In genomic region chr7:34230116-34230515, GRCm38 (mm10) we compare ENCODE assay signal across 8 mouse cellular contexts. TPM values are rescaled to one million over a fixed set of nuclear protein-coding genes. Genes with fewer than 3 reads are reported as not detected.
DNase-seq lines count a peak whose midpoint lies in the region; ATAC-seq and TF ChIP-seq lines count a peak whose summit lies in the region.

Gene Gpi1 (minus strand): TSS chr7:34230336.

- TF ChIP-seq CTCF in stomach, postnatal 0 days (IDR thresholded peaks at IDR 0.05; ENCODE audit: low read depth) = peak; percentile 67

- ATAC-seq in forebrain, embryonic 12.5 days (ENCODE audit: low FRiP score) = peak; percentile 65
- ATAC-seq in heart, embryonic 16.5 days (replicated peaks; ENCODE audit: extremely low read depth, insufficient read depth, low FRiP score) = peak; percentile 75
- ATAC-seq in liver, embryonic 16.5 days (ENCODE audit: low read depth) = peak; percentile 70
- peak; percentile 39 for ATAC-seq in neural tube, embryonic 12.5 days (ENCODE audit: low FRiP score, low read depth)
- peak; percentile 75 for ATAC-seq in stomach, postnatal 0 days (ENCODE audit: low FRiP score, low TSS enrichment)

- H3K36me3 ChIP-seq in ES-E14 (ENCODE audit: control insufficient read depth, insufficient read depth, low read length, poor library complexity, severe bottlenecking) = peaks cover 34% of the 10 kb centered on the region
- H3K36me3 ChIP-seq in forebrain, embryonic 12.5 days (replicated peaks) = peaks cover 31% of the 10 kb centered on the region
- H3K36me3 ChIP-seq in heart, embryonic 16.5 days (ENCODE audit: control insufficient read depth, insufficient read depth) = peaks cover 32% of the 10 kb centered on the region
- H3K36me3 ChIP-seq in liver, embryonic 16.5 days (ENCODE audit: control insufficient read depth, insufficient read depth) = peaks cover 14% of the 10 kb centered on the region
- peaks cover 20% of the 10 kb centered on the region for H3K36me3 ChIP-seq in neural tube, embryonic 12.5 days
- peaks cover 10% of the 10 kb centered on the region for H3K36me3 ChIP-seq in stomach, postnatal 0 days (ENCODE audit: control insufficient read depth, insufficient read depth, low read length)

- peak within 1 kb of the TSS; percentile 81 for H3K4me2 ChIP-seq in forebrain, embryonic 12.5 days
- peak within 1 kb of the TSS; percentile 87 for H3K4me2 ChIP-seq in heart, embryonic 16.5 days (ENCODE audit: low read depth, low read length)
- H3K4me2 ChIP-seq in liver, embryonic 16.5 days (ENCODE audit: low read depth, low read length) = peak within 1 kb of the TSS; percentile 98
- peak within 1 kb of the TSS; percentile 81 for H3K4me2 ChIP-seq in neural tube, embryonic 12.5 days (replicated peaks)
- peak within 1 kb of the TSS; percentile 80 for H3K4me2 ChIP-seq in stomach, postnatal 0 days (replicated peaks; ENCODE audit: low read depth)

- peak within 1 kb of the TSS; percentile 89 to 91 for H3K4me3 ChIP-seq in ES-E14 (ENCODE audit: insufficient read depth in 1 of 2, low read depth in 1 of 2, low read length in 2 of 2, poor library complexity in 1 of 2, severe bottlenecking in 1 of 2)
- H3K4me3 ChIP-seq in forebrain, embryonic 12.5 days (replicated peaks) = peak within 1 kb of the TSS; percentile 73
- H3K4me3 ChIP-seq in heart, embryonic 16.5 days (ENCODE audit: low read length) = peak within 1 kb of the TSS; percentile 96
- peak within 1 kb of the TSS; percentile 79 for H3K4me3 ChIP-seq in liver, embryonic 16.5 days (ENCODE audit: low read depth, low read length)
- peak within 1 kb of the TSS; percentile 68 for H3K4me3 ChIP-seq in neural tube, embryonic 12.5 days
- H3K4me3 ChIP-seq in stomach, postnatal 0 days (ENCODE audit: low read depth, low read length) = peak within 1 kb of the TSS; percentile 77

- TF ChIP-seq EP300 in stomach, postnatal 0 days (optimal IDR thresholded peaks at IDR 0.05) = no peak

- no peaks in the 10 kb centered on the region for H3K9me3 ChIP-seq in ES-E14 (ENCODE audit: control insufficient read depth, insufficient read depth, low read depth, low read length)
- no peaks in the 10 kb centered on the region for H3K9me3 ChIP-seq in forebrain, embryonic 12.5 days
- no peaks in the 10 kb centered on the region for H3K9me3 ChIP-seq in heart, embryonic 16.5 days (replicated peaks; ENCODE audit: control insufficient read depth, low read length)
- H3K9me3 ChIP-seq in liver, embryonic 16.5 days (replicated peaks; ENCODE audit: control insufficient read depth, low read length) = no peaks in the 10 kb centered on the region
- H3K9me3 ChIP-seq in neural tube, embryonic 12.5 days = no peaks in the 10 kb centered on the region
- H3K9me3 ChIP-seq in stomach, postnatal 0 days (ENCODE audit: control insufficient read depth, low read length) = no peaks in the 10 kb centered on the region

- peak within 1 kb of the TSS; percentile 75 for H3K9ac ChIP-seq in ES-E14 (ENCODE audit: insufficient read depth, low read depth, low read length, poor library complexity, severe bottlenecking)
- H3K9ac ChIP-seq in forebrain, embryonic 12.5 days = peak within 1 kb of the TSS; percentile 87
- peak within 1 kb of the TSS; percentile 97 for H3K9ac ChIP-seq in heart, embryonic 16.5 days (ENCODE audit: low read length)
- peak within 1 kb of the TSS; percentile 83 for H3K9ac ChIP-seq in liver, embryonic 16.5 days (ENCODE audit: low read depth, low read length)
- peak within 1 kb of the TSS; percentile 72 for H3K9ac ChIP-seq in neural tube, embryonic 12.5 days
- H3K9ac ChIP-seq in stomach, postnatal 0 days (ENCODE audit: low read length) = peak within 1 kb of the TSS; percentile 82

- in situ Hi-C loops in ES-E14 (cut with MboI; ENCODE audit: low sequenced_read_pairs in 2 of 2, unreplicated experiment in 2 of 2) = no loop called here

- H3K27ac ChIP-seq in ES-E14 (ENCODE audit: insufficient read depth, low read depth, low read length, poor library complexity, severe bottlenecking) = peak within 1 kb of the TSS; percentile 54
- peak within 1 kb of the TSS; percentile 88 for H3K27ac ChIP-seq in forebrain, embryonic 12.5 days
- peak within 1 kb of the TSS; percentile 98 for H3K27ac ChIP-seq in heart, embryonic 16.5 days (ENCODE audit: low read length)
- H3K27ac ChIP-seq in liver, embryonic 16.5 days (ENCODE audit: low read length) = peak within 1 kb of the TSS; percentile 74
- peak within 1 kb of the TSS; percentile 12; the same call in 1 of the 2 replicates for H3K27ac ChIP-seq in neural tube, embryonic 12.5 days
- H3K27ac ChIP-seq in stomach, postnatal 0 days (replicated peaks) = peak within 1 kb of the TSS; percentile 90

- peaks cover 2 to 11% of the 10 kb centered on the region in 2 experiments; a peak in 2 of 4 replicates for H3K4me1 ChIP-seq in ES-E14 (ENCODE audit: control insufficient read depth in 2 of 2, insufficient read depth in 2 of 2, low read length in 2 of 2, poor library complexity in 1 of 2)
- peaks cover 30% of the 10 kb centered on the region for H3K4me1 ChIP-seq in forebrain, embryonic 12.5 days
- peaks cover 56% of the 10 kb centered on the region for H3K4me1 ChIP-seq in heart, embryonic 16.5 days (ENCODE audit: control insufficient read depth, insufficient read depth, low read length)
- H3K4me1 ChIP-seq in liver, embryonic 16.5 days (ENCODE audit: control insufficient read depth, low read depth, low read length) = peaks cover 65% of the 10 kb centered on the region
- H3K4me1 ChIP-seq in neural tube, embryonic 12.5 days = peaks cover 33% of the 10 kb centered on the region
- H3K4me1 ChIP-seq in stomach, postnatal 0 days (replicated peaks; ENCODE audit: control insufficient read depth, insufficient read depth) = 0 out of 2 replicates have a peak, but pooled peaks cover 3% of the 10 kb centered on the region

- no peaks in the 10 kb centered on the region for H3K27me3 ChIP-seq in forebrain, embryonic 12.5 days
- H3K27me3 ChIP-seq in heart, embryonic 16.5 days (ENCODE audit: control insufficient read depth, insufficient read depth, low read length) = no peaks in the 10 kb centered on the region
- no peaks in the 10 kb centered on the region for H3K27me3 ChIP-seq in liver, embryonic 16.5 days (ENCODE audit: control insufficient read depth, insufficient read depth, low read depth, low read length)
- H3K27me3 ChIP-seq in neural tube, embryonic 12.5 days (replicated peaks) = no peaks in the 10 kb centered on the region
- H3K27me3 ChIP-seq in stomach, postnatal 0 days (ENCODE audit: control insufficient read depth, insufficient read depth, low read length) = no peaks in the 10 kb centered on the region

- WGBS in forebrain, embryonic 12.5 days = under 1% methylated on average over 37 of the region's 39 CpGs
- under 1% methylated on average over 39 of the region's 39 CpGs for WGBS in heart, embryonic 16.5 days
- 0% methylated on average over 38 of the region's 39 CpGs for WGBS in liver, embryonic 16.5 days (ENCODE audit: insufficient replicate concordance)
- WGBS in neural tube, embryonic 12.5 days = under 1% methylated on average over 39 of the region's 39 CpGs
- WGBS in stomach, postnatal 0 days = under 1% methylated on average over 36 of the region's 39 CpGs

- peak; percentile 69 for DNase-seq in ES-E14 (ENCODE audit: low read depth, low spot score)
- DNase-seq in c-Kit-positive CD71-positive TER-119-positive erythroid progenitor cells, embryonic 14.5 days (ENCODE audit: low spot score) = peak; percentile 81
- DNase-seq in kidney, postnatal 25 days = peak; percentile 87 to 95
- peak; percentile 94 for DNase-seq in stomach, postnatal 0 days (ENCODE audit: low spot score)

TF ChIP-seq in ES-E14, 5 proteins besides CTCF, POLR2A, EP300 and RAD21:
- no peak for TF ChIP-seq ZC3H11A (IDR thresholded peaks at IDR 0.05; ENCODE audit: borderline replicate concordance, low read depth, low read length)
- no peak; the same call in 1 of the 2 replicates for TF ChIP-seq ZNF384 (IDR thresholded peaks at IDR 0.05; ENCODE audit: low read depth, low read length)
- peak; percentile 49; the same call in 1 of the 2 replicates for TF ChIP-seq HCFC1 (IDR thresholded peaks at IDR 0.05; ENCODE audit: borderline replicate concordance, insufficient read depth, low read length)

RNA-seq across cellular contexts. Expression of gene Gpi1, which starts in this region (rescaled TPM):
- 227 and 285 TPM in 2 replicates for total RNA-seq in ES-E14 (2012; rRNA removed)
- polyA plus RNA-seq in forebrain, embryonic 12.5 days (2016; fragmentation: Nextera tagmentation; extraction: Ambion mirVana) = 260 and 266 TPM in 2 replicates
- polyA plus RNA-seq in heart, embryonic 16.5 days (2015; fragmentation: Nextera tagmentation; extraction: Ambion mirVana) = 694 and 810 TPM in 2 replicates
- 187 and 201 TPM in 2 replicates for polyA plus RNA-seq in liver, embryonic 16.5 days (2015; fragmentation: Nextera tagmentation; extraction: Ambion mirVana)
- 273 and 294 TPM in 2 replicates for polyA plus RNA-seq in neural tube, embryonic 12.5 days (2016; fragmentation: Nextera tagmentation; extraction: Ambion mirVana)
- polyA plus RNA-seq in stomach, postnatal 0 days (2015; fragmentation: Nextera tagmentation; extraction: Ambion mirVana) = 235 and 244 TPM in 2 replicates

Comparison
In these comparisons a context has a peak if more than half of its experiments do, and no peak if none do; other contexts are left out.
1. Peak in every context shown above with its lines: DNase-seq, ATAC-seq, H3K4me3 ChIP-seq and H3K27ac ChIP-seq.
2. H3K27ac ChIP-seq: peak in every context shown above with its lines; median percentile 98 in heart, embryonic 16.5 days; 90 in stomach, postnatal 0 days; 88 in forebrain, embryonic 12.5 days; 74 in liver, embryonic 16.5 days; 54 in ES-E14; 12 in neural tube, embryonic 12.5 days.